Mouse (Mus musculus) liver, postnatal 0 days (tissue): ENCODE results near the gene Oscp1. TPM values are rescaled to one million over a fixed set of nuclear protein-coding genes. Genes with fewer than 3 reads are reported as not detected.

ENCODE experiments used
- ATAC-seq: fragments of 200-750 bp; cut with Nextera tagmentation; 2 replicates; pipeline ENCODE4 v1.8.0; 2017; ENCODE audit warnings: mild to moderate bottlenecking, moderate library complexity
- DNase-seq: peaks from one replicate; pipeline ENCODE4 v3.0.0-alpha.2; 2016
- H3K27ac ChIP-seq: fragments of 300-500 bp; sonication (generic); 2 replicates; pipeline ENCODE4 v1.5.1; 2014; ENCODE audit warnings: antibody characterized with exemption, moderate library complexity, mild to moderate bottlenecking, low read depth
- H3K27me3 ChIP-seq: fragments of 300-500 bp; sonication (generic); 2 replicates; pipeline ENCODE4 v1.6.1; 2014; ENCODE audit warnings: low read length, control low read depth, mixed read lengths; ENCODE audit not compliant: insufficient read depth
- H3K36me3 ChIP-seq: fragments of 300-500 bp; sonication (generic); replicated peaks from 2 replicates; pipeline ENCODE4 v1.6.1; 2014; ENCODE audit warnings: mild to moderate bottlenecking, control low read depth, low read length, moderate library complexity, mixed read lengths; ENCODE audit not compliant: insufficient read depth
- H3K4me1 ChIP-seq: fragments of 300-500 bp; sonication (generic); 2 replicates; pipeline ENCODE4 v1.6.1; 2014; ENCODE audit warnings: antibody characterized with exemption, mild to moderate bottlenecking, control low read depth; ENCODE audit not compliant: insufficient read depth
- H3K4me2 ChIP-seq: fragments of 300-500 bp; sonication (generic); 2 replicates; pipeline ENCODE4 v1.6.1; 2014; ENCODE audit warnings: low read depth, mild to moderate bottlenecking, low read length, moderate library complexity, mixed read lengths
- H3K4me3 ChIP-seq: fragments of 300-500 bp; sonication (generic); 2 replicates; pipeline ENCODE4 v1.5.1; 2014; ENCODE audit warnings: low read depth, low read length
- H3K9ac ChIP-seq: fragments of 300-500 bp; sonication (generic); replicated peaks from 2 replicates; pipeline ENCODE4 v1.6.1; 2014; ENCODE audit warnings: mild to moderate bottlenecking, moderate library complexity
- H3K9me3 ChIP-seq: fragments of 300-500 bp; sonication (generic); 2 replicates; pipeline ENCODE4 v1.6.1; 2016; ENCODE audit warnings: mild to moderate bottlenecking, control low read depth, low read length, mixed read lengths
- CTCF ChIP-seq: sonication (generic); IDR thresholded peaks from 2 replicates; pipeline ENCODE4 v1.5.1; 2016; ENCODE audit warnings: antibody characterized with exemption, low read depth
- EP300 ChIP-seq: IDR thresholded peaks from 2 replicates; pipeline ENCODE4 v1.6.1; 2016; ENCODE audit warnings: antibody characterized with exemption, low read depth, mild to moderate bottlenecking
- WGBS: fragments of 180-500 bp; shearing (Covaris S2); extraction: QIAGEN DNeasy Blood & Tissue Kit; methylation state at CpG from one replicate; pipeline ENCODE4 v1.1.7; 2014; ENCODE audit not compliant: insufficient replicate concordance; 5-methylcytosine and 5-hydroxymethylcytosine counted together
- polyA plus RNA-seq: library from polyadenylated mRNA; unstranded; fragments of >200 nt; fragmentation: Nextera tagmentation; extraction: Ambion mirVana; gene quantifications from 2 replicates; pipeline ENCODE4 v1.2.1, GENCODE M21; 2015

The Oscp1 gene
- polyA plus RNA-seq, 1 experiment from 2014 or later, result 1.5 TPM

GRCm38 (mm10) chr4:126057207-126058133 is 895 bp upstream of the Oscp1 start:
- Histone ChIP-seq H3K27me3 (no peaks in the 10 kb centered on the region), H3K36me3 (peaks cover 16% of the 10 kb centered on the region), H3K4me1 (peaks cover 15% of the 10 kb centered on the region), H3K9me3 (no peaks in the 10 kb centered on the region), H3K9ac (peak overlapping the region; percentile 62), H3K4me3 (peak overlapping the region; percentile 64), H3K27ac (peak overlapping the region; percentile 16), H3K4me2 (peak overlapping the region; percentile 90)
- DNase-seq (no peak), ATAC-seq (peak; percentile 23; the same call in 1 of the 2 replicates)
- 12% methylated on average over 19 of the region's 19 CpGs for WGBS
- TF ChIP-seq EP300 (no peak), CTCF (no peak)

GRCm38 (mm10) chr4:126058997-126059362 is 615 bp downstream of the Oscp1 start:
- DNase-seq (no peak), ATAC-seq (no peak)
- Histone ChIP-seq H3K9me3 (no peaks in the 10 kb centered on the region), H3K4me3 (peak overlapping the region; percentile 64), H3K4me1 (peaks cover 15% of the 10 kb centered on the region), H3K27ac (no peak overlapping the region), H3K4me2 (peak overlapping the region; percentile 90), H3K27me3 (no peaks in the 10 kb centered on the region), H3K36me3 (peaks cover 9% of the 10 kb centered on the region), H3K9ac (peak overlapping the region; percentile 62)
- 43% methylated on average over 9 of the region's 9 CpGs for WGBS
- no peak for TF ChIP-seq EP300
- TF ChIP-seq CTCF, result no peak

- Histone ChIP-seq H3K4me2 (no peak overlapping the region), H3K9ac (no peak overlapping the region), H3K9me3 (no peaks in the 10 kb centered on the region), H3K4me3 (no peak overlapping the region), H3K4me1 (peaks cover 8% of the 10 kb centered on the region), H3K36me3 (no peaks in the 10 kb centered on the region), H3K27ac (0 out of 2 replicates have a peak overlapping the region, but pooled peaks have one; percentile 18), H3K27me3 (no peaks in the 10 kb centered on the region)
- no peak for ATAC-seq
- WGBS, result 46% methylated on average over 1 of the region's 1 CpGs
- no peak for DNase-seq
- no peak for TF ChIP-seq CTCF
- TF ChIP-seq EP300, result no peak
These were observed 4.5 kb downstream of the Oscp1 start for GRCm38 (mm10) chr4:126062856-126063255.

- no peak for TF ChIP-seq CTCF
- no peak for TF ChIP-seq EP300
- WGBS, result 60% methylated on average over 7 of the region's 7 CpGs
- no peaks in the 10 kb centered on the region for H3K9me3 ChIP-seq
- no peaks in the 10 kb centered on the region for H3K4me1 ChIP-seq
- no peak overlapping the region for H3K27ac ChIP-seq
- H3K9ac ChIP-seq, result no peak overlapping the region
- ATAC-seq (peak; percentile 43; the same call in 1 of the 2 replicates), DNase-seq (peak; percentile 24)
- H3K27me3 ChIP-seq, result no peaks in the 10 kb centered on the region
- no peaks in the 10 kb centered on the region for H3K36me3 ChIP-seq
- H3K4me2 ChIP-seq, result no peak overlapping the region
- H3K4me3 ChIP-seq, result no peak overlapping the region
These were observed 6.9 kb downstream of the Oscp1 start for GRCm38 (mm10) chr4:126065241-126065640.

- Histone ChIP-seq H3K9me3 (no peaks in the 10 kb centered on the region), H3K4me2 (no peak overlapping the region), H3K4me1 (no peaks in the 10 kb centered on the region), H3K27ac (no peak overlapping the region), H3K36me3 (no peaks in the 10 kb centered on the region), H3K4me3 (no peak overlapping the region), H3K27me3 (no peaks in the 10 kb centered on the region), H3K9ac (no peak overlapping the region)
- DNase-seq (no peak), ATAC-seq (no peak)
- WGBS, result 60% methylated on average over 15 of the region's 15 CpGs
- TF ChIP-seq EP300 (no peak), CTCF (no peak)
These were observed 9.2 kb downstream of the Oscp1 start for GRCm38 (mm10) chr4:126067401-126068077.

GRCm38 (mm10) chr4:126068842-126069241 is 10.5 kb downstream of the Oscp1 start:
- DNase-seq, result no peak
- H3K27me3 ChIP-seq, result no peaks in the 10 kb centered on the region
- no peak overlapping the region for H3K4me2 ChIP-seq
- no peak for ATAC-seq
- H3K9ac ChIP-seq, result no peak overlapping the region
- 73% methylated on average over 6 of the region's 6 CpGs for WGBS
- H3K4me3 ChIP-seq, result no peak overlapping the region
- no peaks in the 10 kb centered on the region for H3K36me3 ChIP-seq
- H3K4me1 ChIP-seq, result no peaks in the 10 kb centered on the region
- H3K9me3 ChIP-seq, result no peaks in the 10 kb centered on the region
- TF ChIP-seq EP300 (no peak), CTCF (no peak)
- no peak overlapping the region for H3K27ac ChIP-seq
